Mouse (Mus musculus): ENCODE measurements at regions not wholly inside any gene's neighbourhood (a gene's known extent, or its start where the extent isn't known, plus 50 kb on each side); places are given as distances from the start of the nearest gene placed in this dataset.

GRCm38 (mm10) chr13:63989769-63990168 is 99.3 kb downstream of the Hsd17b3 start:
- TF ChIP-seq CTCF (IDR thresholded peaks at IDR 0.05; ENCODE audit: low read depth) (no peak), EP300 (IDR thresholded peaks at IDR 0.05; ENCODE audit: low read depth) (no peak)
